Mouse (Mus musculus): ENCODE results near the gene Maco1.

DNA sequence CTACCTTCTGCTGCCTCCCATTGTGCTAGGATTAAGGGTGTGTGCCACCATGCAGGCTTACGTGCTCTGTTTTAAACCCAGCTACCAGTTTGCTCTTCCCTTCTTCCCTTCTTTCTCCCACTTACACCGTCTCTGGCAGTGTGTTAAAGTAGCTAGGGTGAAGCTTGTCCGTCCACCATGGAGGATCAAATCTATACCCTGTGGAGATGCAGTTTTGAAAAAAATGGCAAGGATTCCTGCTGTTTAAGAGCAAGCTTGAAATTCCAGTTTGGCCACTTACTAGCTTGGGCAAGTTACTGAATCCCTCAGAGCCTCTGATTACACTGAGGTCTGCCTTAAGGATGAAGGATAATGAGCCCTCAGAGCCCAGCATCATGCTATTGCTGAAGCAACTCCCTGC, 2.2 kb upstream of the Maco1 start:
- TF ChIP-seq CTCF (IDR thresholded peaks at IDR 0.05; ENCODE audit: low read depth, low read length) (no peak), POLR2A (IDR thresholded peaks at IDR 0.05; ENCODE audit: extremely low read depth, insufficient read depth, low read length) (no peak)
